8 mouse cellular contexts compared by ENCODE assay signal in genomic region chr8:11635611-11636081, GRCm38 (mm10). TPM values are rescaled to one million over a fixed set of nuclear protein-coding genes. Genes with fewer than 3 reads are reported as not detected.
DNase-seq lines count a peak whose midpoint lies in the region; ATAC-seq and TF ChIP-seq lines count a peak whose summit lies in the region.

TSS of gene Ankrd10 (minus strand) at chr8:11635757.

- peak within 1 kb of the TSS; percentile 94 for H3K27ac ChIP-seq in gastrocnemius, adult 2 months
- peak within 1 kb of the TSS; percentile 96 for H3K27ac ChIP-seq in hindbrain, postnatal 0 days
- H3K27ac ChIP-seq in left cerebral cortex, adult 2 months, result peak within 1 kb of the TSS; percentile 96

- peak within 1 kb of the TSS; percentile 91 for H3K9ac ChIP-seq in hindbrain, postnatal 0 days (replicated peaks; ENCODE audit: low read length)

- no peaks in the 10 kb centered on the region for H3K9me3 ChIP-seq in hindbrain, postnatal 0 days (ENCODE audit: low read length)

- H3K4me3 ChIP-seq in gastrocnemius, adult 2 months, result peak within 1 kb of the TSS; percentile 74
- peak within 1 kb of the TSS; percentile 83 for H3K4me3 ChIP-seq in hindbrain, postnatal 0 days (ENCODE audit: low read length)
- peak within 1 kb of the TSS; percentile 100 for H3K4me3 ChIP-seq in left cerebral cortex, adult 2 months

- ATAC-seq in common myeloid progenitor, adult 5-6 weeks (replicated peaks; ENCODE audit: low read depth, poor library complexity, severe bottlenecking), result peak; percentile 81
- ATAC-seq in hindbrain, postnatal 0 days, result peak; percentile 92
- ATAC-seq in megakaryocyte, adult 5-6 weeks (ENCODE audit: poor library complexity, severe bottlenecking), result peak; percentile 89

- intact Hi-C loops in gastrocnemius, adult 2 months (cut with DNase I), result loop anchor here (5.0 kb wide), 2 partner anchors 57 to 78 kb away; partner anchors contain the start of gene Ing1
- intact Hi-C loops in left cerebral cortex, adult 2 months (cut with DNase I), result loop anchor here (1.0 to 5.0 kb wide), 3 partner anchors 67 to 91 kb away; partner anchors contain the start of genes 1700016D06Rik, Arhgef7 and Ing1

- no peak for TF ChIP-seq CTCF in gastrocnemius, adult 2 months (IDR thresholded peaks at IDR 0.05)
- 0 out of 2 replicates have a peak, but pooled peaks have one; percentile 12 for TF ChIP-seq CTCF in hindbrain, postnatal 0 days (IDR thresholded peaks at IDR 0.05; ENCODE audit: low read depth)
- no peak for TF ChIP-seq CTCF in left cerebral cortex, adult 2 months (IDR thresholded peaks at IDR 0.05)

- H3K4me1 ChIP-seq in hindbrain, postnatal 0 days (ENCODE audit: insufficient read depth, low read length), result peaks cover 6% of the 10 kb centered on the region

- DNase-seq in ZHBTc4 (ENCODE audit: low read depth, low spot score), result peak; percentile 99
- DNase-seq in gastrocnemius, adult 2 months, result peak; percentile 98
- DNase-seq in hindbrain, postnatal 0 days (ENCODE audit: low spot score), result peak; percentile 96
- DNase-seq in left cerebral cortex, adult 2 months (ENCODE audit: extremely low spot score in 1 of 2, low spot score in 2 of 2), result peak; percentile 94 to 96
- peak; percentile 92 to 95 for DNase-seq in right cerebral cortex, adult 2 months (ENCODE audit: low spot score in 2 of 2)
- DNase-seq in urinary bladder, postnatal 14 days (ENCODE audit: low spot score), result peak; percentile 97

- H3K4me2 ChIP-seq in hindbrain, postnatal 0 days (ENCODE audit: low read depth, low read length), result peak within 1 kb of the TSS; percentile 95

- peaks cover 5% of the 10 kb centered on the region for H3K36me3 ChIP-seq in hindbrain, postnatal 0 days (ENCODE audit: insufficient read depth, low read length)

- under 1% methylated on average over 40 of the region's 40 CpGs for WGBS in hindbrain, postnatal 0 days

- no peaks in the 10 kb centered on the region for H3K27me3 ChIP-seq in hindbrain, postnatal 0 days (ENCODE audit: insufficient read depth, low read length)

RNA-seq across cellular contexts. Expression of gene Ankrd10, which starts in this region (rescaled TPM):
- total RNA-seq in common myeloid progenitor, adult 5-6 weeks (2017), result 85.5 and 98.0 TPM in 2 replicates
- 10 to 100 TPM; 15.3 to 16.0 TPM for total RNA-seq in gastrocnemius, adult 2 months (2021)
- 108 and 127 TPM in 2 replicates for total RNA-seq in hindbrain, postnatal 0 days (2014; rRNA removed)
- polyA plus RNA-seq in hindbrain, postnatal 0 days (2015; fragmentation: Nextera tagmentation; extraction: Ambion mirVana), result 62.6 and 66.2 TPM in 2 replicates
- 10 to 100 TPM; 51.5 to 60.0 TPM for total RNA-seq in left cerebral cortex, adult 2 months (2021)
- 32.8 and 37.5 TPM in 2 replicates for total RNA-seq in megakaryocyte, adult 5-6 weeks (2015)
- 27.2 and 29.4 TPM in 2 replicates for total RNA-seq in megakaryocyte, adult 5-6 weeks (2017)

Comparison
In these comparisons a context has a peak if more than half of its experiments do, and no peak if none do; other contexts are left out.
1. Peak in every context shown above with its lines: DNase-seq, ATAC-seq, H3K4me3 ChIP-seq and H3K27ac ChIP-seq.